Mouse (Mus musculus) gastrocnemius, postnatal 14 days (tissue): ENCODE data around the gene Fam186b. TPM values are rescaled to one million over a fixed set of nuclear protein-coding genes. Genes with fewer than 3 reads are reported as not detected.
A peak's percentile ranks its signal among the peaks of the same experiment; 100 is the strongest.

Experiments
- DNase-seq: peaks from one replicate; pipeline ENCODE4 v3.0.0; 2021; ENCODE audit warnings: mixed read lengths
- intact Hi-C: fragments of 180-260 bp; cut with DNase I; formaldehyde crosslinking; loops from one replicate; pipeline ENCODE4 v1.15.1; 2025; ENCODE audit warnings: low total_unique reads
- long read RNA-seq, 2 experiments: library from polyadenylated mRNA; stranded (forward); transcript quantifications; one replicate each; pipeline ENCODE4 v2.0.0; 2021
- total RNA-seq, 2 experiments: library from RNA; stranded (reverse); gene quantifications; 2 replicates each; pipeline ENCODE4 v1.2.3; 2021

Gene Fam186b
- total RNA-seq = not detected
- long read RNA-seq, experiment 1 = 0 reads
- long read RNA-seq, experiment 2 = 0 reads

DNA sequence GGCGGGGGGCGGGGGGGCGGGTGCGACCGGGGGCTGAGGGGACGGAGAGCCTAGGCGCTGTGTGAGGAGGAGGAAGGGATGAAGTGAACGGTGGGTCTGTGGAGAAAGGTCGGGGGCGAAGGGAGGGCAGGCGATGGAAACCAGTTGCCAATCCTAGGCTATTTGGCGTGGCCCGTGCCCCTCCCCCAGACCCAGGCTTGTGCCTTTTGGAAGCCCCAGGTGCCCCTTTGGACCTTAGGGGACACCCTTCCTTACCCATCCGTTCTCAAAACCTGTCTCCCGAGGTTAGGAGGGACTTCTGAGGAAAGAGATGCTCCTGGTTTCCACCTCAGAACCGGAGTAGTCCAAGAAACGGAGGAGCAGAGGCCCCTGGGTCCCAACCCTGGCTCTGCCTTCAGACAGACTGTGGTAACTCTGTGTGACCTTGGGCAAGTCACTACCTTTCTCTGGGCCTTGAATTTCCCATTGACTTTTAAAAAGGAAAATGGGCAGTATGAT lies at the start of gene Fam186b:
TSS of gene Fam186b (minus strand) at position 405 of the 498 bp plus-strand sequence.
- peak; percentile 34 for DNase-seq
- intact Hi-C loops = no loop called here

DNA sequence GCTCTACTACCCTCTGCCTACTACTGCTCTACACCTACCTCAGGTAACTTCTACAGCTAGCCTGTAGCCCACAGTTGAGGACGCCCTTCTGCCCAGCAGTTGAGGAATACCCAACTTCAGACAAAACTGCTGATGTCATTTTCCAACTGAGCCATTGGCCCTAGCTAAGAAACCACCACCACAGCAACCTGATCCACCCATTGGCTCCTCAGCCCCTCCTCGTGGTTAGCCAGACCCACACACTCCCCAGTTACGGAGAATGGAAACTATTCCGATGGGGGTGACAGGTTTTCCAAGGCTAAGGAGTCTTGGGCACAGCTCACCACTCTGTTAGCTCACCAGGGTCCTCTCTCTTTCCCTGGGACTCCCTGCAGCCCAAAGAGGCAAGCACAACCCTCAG lies 49.3 kb upstream of the Fam186b start:
- intact Hi-C loops = no loop called here
- peak; percentile 29 for DNase-seq

DNA sequence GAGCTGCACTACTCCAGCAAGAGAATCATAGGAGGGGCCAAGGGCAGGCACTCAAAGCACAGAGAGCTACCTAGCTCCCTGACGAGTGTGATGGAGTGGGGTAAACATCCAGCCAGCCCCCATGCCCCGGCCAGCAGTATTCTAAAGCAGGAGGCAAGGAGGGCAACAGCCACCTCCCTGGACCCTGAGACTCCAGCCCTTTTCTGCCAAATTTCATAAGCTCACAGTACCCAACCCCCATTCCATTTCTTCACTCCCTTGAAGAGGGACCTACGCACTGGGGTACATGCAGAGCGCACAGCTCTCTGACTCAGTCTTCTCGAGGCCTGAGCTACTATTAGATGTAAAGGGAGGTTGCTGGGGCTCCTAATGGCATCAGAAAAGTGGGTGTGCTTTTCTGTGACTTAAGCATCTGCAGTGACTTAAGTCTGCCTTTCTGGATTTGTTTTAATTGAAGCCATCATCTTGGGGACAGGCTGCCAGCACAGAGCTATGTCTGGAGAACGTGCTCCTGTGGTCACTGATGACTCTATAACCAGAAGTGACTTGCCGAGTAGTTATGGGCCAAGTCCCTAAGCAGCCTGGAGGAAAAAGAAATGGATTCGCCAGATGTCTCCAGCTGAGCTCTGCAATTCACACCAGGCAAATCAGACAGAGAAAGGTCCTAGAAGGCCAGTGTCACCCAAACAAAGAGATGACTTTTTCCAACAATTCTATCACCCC lies 48.6 kb upstream of the Fam186b start:
- intact Hi-C loops = no loop called here
- DNase-seq = no peak

DNA sequence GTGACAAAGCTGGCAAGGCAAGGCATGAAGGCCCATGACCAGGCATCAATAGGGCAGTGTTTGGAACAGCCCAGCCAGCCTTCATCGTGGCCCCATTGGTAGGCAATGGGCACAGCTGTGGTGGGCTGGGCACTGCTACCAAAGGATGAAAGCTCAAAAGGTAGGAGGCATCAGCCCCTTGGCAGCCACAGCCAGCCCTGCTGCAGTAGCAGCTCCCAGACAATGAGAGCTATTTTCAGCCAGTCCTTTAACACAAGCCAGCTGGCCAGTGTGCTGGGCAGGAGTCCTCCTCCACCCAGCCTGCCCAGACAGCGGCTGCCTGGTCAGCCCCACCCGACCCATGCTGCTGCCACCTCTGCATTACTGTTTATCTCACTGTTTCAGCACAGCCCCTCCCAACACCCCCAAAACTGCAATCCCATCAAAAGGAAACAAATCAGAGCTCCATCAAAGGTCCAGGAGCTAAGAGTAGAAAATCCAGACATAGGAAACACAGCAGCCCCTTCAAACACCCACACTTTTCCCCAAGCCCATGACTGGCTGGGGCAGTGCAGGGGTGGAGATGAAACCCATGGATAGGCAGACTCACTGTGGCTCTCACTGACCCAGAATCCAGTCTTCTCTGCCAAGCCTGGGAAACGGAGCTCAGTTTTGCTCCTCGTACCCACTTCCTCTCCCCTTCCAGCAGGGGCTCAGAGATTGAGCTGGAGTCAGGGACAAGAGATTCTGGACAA lies 47.9 kb upstream of the Fam186b start:
- intact Hi-C loops = no loop called here

DNA sequence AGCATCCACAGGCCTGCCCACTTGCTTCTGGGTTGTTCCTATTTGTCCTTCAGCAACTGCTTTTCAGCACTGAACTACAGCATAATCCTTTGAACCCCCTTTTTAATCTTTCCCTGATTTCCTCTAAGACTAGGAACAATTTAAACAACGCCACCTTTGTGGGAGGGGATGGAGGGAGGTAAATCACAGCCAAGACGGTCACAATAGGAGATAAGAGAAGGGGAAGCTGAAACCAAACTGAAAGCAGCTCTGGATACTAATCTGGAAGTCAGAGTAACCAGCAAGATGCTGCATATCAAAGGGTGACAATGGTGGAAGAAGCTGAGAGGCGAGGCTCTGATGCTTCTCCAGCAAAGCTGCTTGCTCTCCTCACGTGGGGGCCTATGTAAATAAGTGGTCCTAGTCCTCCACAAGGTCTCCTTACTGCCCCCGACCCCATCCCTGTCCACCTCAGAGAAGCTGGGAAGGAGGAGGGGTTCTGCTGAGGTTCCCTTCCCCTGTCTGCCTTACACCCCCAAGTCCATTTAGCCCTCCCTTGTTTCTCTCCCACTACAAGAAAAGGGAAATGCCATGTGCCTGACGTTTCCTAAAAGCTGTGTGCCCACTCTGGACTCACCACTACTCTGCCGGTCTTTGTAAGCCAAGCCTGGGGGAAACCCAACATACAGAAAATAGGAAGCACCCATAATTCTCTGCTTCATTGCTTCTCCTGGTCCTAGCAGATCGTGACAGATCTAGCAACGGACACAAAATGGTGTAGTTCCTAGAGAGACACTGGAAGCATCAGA lies 46.7 kb upstream of the Fam186b start:
- intact Hi-C loops = no loop called here
- no peak for DNase-seq

More for the DNA sequence above, 47.9 kb upstream of the Fam186b start:
- DNase-seq = peak; percentile 72

DNA sequence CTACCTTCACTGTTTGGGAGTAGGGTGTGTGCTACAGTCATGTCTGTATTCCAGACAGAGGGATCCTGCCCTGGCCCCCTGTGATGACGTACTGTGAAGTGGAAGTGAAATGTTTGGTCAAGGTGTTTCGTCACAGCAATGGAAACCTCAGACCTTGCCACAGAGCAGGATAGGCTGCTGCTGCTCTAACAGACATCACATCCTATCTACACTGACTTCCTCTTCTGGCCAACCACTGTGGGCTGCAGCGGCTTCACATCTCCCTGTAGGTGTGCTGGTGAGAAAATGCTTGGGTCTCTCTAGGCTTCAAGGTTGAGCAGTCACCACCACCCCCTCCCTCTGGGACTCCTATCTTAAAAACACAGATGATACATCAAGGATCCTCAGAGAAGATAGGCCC lies 45.4 kb upstream of the Fam186b start:
- intact Hi-C loops = no loop called here
- DNase-seq = no peak

DNA sequence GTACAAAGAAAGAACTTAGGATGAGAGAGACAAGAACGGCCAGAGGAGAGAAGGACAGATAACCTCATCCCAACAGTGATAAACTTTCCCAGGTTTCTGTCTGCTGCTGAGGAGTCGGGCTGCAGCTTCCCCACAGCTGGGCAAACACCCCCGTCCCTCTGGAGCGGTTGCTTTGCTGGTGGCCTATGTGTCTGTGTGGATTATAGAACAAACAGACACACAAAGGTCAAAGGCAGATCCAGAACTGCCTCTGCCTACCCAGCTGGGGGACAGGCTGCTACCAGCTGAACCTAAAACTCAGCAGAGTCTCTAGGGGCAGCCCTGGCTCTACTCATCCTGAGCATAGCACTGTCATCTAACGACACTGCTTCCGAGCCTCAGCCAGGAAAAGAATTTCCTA lies 44.0 kb upstream of the Fam186b start:
- intact Hi-C loops = no loop called here
- DNase-seq = no peak

DNA sequence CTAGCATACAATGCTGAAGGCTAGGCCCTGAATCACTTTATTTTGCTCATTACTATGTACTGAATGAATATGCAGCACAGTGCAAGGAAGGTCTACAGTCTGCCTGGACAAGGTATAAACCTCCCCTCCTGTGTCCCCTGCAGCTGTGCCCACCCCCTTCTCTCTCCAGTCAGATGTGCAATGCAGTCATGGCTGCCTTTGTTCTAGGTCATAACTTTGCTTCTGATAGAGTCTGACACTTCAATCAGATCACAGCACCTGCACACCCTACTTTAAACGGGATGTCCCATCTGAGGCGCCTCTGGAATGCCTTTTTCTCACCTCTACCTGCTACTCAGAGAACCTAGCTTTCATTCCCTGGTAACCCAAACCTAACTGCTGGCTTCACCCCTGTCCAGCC lies 43.2 kb upstream of the Fam186b start:
- intact Hi-C loops = no loop called here
- no peak for DNase-seq

DNA sequence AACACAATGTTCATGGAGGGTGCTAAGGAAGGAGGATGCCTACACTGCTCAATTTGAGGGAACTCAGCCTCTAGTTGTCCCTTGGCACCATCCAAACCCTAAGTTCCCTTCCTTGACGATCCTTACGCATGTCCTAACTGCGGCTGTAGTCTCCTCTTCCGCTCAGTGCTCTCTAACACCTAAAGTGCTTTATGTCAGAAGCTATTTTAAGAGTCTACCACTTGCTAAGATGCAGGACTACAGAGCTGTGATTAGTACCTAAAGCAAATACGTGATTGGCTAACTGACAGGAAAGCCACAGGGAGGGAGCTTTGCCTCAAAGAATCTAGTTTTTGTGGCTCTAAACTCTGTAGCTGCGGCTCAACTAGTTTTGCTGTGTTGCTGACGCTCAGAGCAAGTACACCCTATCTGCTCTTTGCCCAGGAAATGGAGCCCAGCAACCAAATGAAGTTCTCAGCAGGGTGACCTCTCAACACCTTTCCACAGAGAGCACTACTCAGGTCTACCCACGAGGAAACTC lies 40.2 kb upstream of the Fam186b start:
- DNase-seq = no peak
- intact Hi-C loops = no loop called here

DNA sequence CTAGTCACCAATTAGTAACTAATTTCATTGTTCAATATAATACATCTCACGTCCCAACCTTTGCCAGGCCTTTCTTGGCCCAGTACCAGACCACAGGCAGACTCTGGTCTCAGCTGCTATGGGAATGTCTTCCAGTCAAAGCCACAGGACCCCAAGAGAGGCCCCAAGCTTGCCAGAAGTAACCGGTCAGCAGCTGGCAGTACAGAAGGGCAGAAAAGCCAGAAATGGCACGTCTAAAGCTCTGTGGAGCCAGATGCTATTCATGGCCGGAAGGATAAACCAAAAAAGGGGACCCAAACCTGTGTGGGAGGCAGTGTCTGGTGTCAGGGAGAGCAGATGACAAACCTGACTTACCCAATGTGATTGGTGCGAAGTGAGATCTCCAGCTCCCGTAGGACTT lies 38.8 kb upstream of the Fam186b start:
- intact Hi-C loops = no loop called here
- DNase-seq = no peak

DNA sequence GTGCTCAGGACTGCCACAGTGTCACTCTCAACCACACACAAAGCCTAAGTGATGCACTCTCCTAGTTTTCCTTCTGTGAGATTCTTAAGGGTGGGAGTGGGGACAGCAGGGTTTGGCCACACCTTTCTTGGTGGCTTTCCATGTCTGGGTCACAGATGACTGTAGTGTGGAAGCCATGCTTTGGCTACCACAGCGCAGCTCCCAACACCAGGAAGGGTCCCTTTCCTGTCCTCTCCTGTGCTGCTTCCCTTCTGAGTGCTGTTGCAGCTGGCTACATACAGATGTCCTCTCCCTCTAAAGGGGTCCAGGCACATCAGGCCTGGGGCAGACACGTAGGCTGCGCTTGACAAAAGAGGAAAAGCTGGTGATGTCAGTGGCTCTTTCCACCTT lies 38.0 kb upstream of the Fam186b start:
- intact Hi-C loops = no loop called here

DNA sequence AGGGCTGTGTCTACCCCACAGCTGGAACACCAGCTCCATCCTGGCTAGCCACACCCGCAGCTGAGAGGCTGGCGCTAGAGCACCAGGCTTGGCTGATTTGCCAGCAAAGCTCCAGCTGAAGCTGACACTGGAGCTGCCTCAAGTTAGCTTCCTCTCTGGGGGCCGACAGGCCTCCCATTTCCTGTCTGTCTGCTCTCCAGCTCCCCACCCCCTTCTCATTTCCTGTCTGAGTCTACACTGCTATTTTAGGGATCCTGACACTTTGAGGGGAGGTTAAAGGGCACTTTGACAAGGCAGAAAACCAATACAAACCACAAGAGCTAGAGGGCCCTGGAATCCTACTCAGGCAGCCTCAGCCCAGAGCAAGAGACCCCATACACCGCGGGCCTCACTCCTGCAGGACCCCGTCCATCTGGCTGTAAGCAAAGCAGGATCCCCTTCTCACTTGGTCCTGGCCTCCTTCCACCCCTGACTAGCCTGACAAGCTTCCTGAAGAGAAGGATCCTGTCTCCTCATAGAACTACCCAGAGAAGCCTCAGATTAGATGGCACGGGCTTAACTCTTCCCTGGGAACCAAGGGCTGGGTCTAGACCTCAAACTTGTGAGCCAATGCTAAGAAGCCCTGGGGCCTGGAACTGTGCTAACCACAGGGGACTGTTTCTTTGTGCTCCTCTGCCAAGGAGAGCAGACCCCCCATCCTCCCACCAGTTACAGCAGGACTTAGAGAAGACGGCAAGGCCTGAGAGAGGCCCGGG lies 37.4 kb upstream of the Fam186b start:
- intact Hi-C loops = no loop called here

More for the DNA sequence above, 38.0 kb upstream of the Fam186b start:
- no peak for DNase-seq

DNA sequence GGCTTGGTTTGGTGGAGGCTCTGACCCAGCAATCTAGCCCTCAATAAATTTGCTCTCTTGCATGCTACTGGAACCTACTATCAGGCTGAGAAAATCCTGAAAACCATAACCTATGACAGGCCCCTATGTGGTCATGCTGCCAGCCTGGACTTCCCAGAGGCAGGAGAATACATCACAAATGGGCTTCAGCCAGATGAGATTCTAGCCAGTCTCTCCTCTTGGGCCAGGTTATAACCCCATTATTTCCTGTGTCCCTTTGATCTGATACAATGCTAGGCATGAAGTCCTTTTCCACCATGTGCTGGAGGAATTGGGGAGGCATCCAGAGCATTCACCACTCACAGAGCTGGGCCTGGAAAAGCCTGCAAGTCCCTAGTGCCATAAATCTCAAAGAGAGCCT lies 36.4 kb upstream of the Fam186b start:
- intact Hi-C loops = no loop called here
- DNase-seq = no peak

More for the DNA sequence above, 37.4 kb upstream of the Fam186b start:
- DNase-seq = peak; percentile 87

DNA sequence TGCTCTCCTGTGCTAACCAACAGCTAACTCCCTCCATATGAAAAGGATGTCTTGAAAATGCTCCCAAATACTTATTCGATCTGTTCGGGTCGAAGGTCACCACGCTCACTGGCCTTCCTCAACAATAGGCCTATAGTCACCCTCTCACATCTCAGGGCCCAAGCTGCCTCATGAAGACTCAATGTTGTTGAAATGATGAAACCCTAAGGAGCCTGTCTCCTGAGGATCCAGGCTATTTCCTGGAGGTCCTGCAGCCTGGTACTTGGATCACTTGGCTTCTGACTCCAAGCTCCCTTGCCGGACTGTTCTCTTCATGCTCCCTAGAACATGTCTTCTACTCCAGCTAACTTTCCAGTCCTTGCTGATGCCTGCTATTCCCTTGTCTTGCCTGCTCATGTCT lies 35.7 kb upstream of the Fam186b start:
- intact Hi-C loops = no loop called here

DNA sequence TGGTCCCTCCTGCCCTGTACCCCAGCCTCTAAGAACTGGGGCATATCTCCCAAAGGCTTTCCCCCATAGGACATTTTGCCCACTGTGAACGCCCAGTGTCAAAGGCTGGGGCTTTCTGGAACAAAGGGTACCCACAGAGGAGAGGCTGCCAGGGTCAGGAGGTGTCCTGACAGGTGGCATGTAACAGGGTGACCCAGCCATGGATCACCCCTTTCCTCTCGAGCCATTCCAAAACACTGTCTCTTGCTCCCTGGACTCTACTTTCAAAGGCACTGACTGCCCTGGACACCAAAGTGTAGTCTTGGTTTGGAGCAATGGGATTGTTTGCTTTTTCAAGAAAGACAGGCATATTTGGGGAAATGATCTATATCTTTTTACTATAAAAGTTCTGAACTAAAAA lies 34.6 kb upstream of the Fam186b start:
- intact Hi-C loops = no loop called here
- no peak for DNase-seq

More for the DNA sequence above, 35.7 kb upstream of the Fam186b start:
- DNase-seq = no peak

DNA sequence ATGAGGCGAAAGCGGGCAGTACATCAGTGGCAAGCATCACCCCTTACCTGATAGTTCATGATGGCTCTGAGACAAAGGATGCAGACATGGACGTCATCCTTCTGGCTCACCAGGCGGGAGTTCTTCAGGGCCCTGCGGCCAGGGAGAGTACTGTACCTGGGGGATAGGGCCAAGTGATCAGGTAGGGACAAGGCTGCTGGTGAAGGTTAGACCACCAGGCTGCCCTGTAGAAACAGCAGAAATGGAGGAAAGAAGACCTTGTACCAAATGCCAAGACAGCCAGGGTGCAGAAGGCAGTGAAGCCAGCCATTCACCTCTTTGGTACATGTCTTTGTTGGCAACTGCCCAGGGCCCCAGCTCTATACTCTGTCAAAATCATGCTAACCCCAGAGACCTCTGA lies 32.3 kb upstream of the Fam186b start:
- no peak for DNase-seq
- intact Hi-C loops = loop anchor here (10.0 kb wide), 1 partner anchor 137 kb away; no protein-coding TSS in a partner anchor

DNA sequence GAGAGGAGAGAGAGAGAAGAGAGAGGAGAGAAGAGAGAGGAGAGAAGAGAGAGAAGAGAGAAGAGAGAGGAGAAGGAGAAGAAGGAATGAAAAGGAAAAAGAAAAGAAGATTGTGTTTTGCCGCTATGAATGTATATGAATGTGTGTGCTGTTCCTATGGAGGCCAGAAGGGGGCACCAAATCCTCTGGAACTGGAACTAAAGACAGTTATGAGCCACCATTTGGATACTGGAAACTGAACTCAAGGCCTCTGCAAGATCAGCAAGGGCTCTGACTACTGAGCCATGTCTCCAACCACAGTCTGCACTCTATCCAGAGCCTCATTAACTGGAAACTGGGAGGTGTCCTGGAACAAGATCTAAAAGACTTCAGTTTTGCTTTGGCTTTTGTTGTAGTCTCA lies 31.3 kb upstream of the Fam186b start:
- intact Hi-C loops = loop anchor here (10.0 kb wide), 1 partner anchor 138 kb away; no protein-coding TSS in a partner anchor
- no peak for DNase-seq

DNA sequence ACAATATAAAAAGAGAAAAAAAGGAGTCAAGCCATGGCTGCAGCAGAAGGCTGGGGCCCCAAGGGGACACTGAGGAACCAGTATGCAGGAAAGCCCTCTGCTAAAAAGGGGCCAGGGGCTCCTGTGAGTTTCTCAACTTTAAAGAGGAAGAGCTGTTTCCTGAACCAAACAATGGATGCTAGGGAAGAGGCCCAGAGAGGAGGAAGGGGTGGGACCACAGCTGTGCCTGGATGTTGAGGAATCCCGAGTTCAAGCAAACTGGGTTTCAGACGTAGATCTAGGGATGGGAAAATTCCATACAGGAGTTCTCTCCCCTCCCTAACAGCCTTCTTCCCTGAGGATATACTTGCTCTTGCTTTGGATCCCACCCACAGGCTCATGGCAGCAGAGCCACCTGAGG lies 30.7 kb upstream of the Fam186b start:
- no peak for DNase-seq
- intact Hi-C loops = loop anchor here (10.0 kb wide), 1 partner anchor 138 kb away; no protein-coding TSS in a partner anchor

DNA sequence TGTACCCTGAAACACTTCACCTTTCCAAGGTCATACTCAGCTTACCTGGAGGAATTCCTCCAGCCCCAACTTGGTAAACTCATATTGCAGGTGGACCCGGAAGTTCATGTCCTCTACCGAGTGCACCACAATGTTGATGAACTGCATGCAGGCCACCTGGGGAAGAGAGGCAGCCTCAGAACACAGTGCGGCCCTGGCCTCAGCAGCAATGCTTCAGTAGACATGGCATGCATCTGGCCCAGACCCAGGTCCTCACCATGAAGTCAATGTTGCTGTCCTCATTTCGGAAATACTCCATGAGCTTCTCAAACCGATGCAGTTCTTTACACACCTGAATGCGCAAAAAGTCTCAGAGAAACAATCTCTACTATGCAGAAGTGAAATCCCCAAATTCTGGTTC lies 29.9 kb upstream of the Fam186b start:
- intact Hi-C loops = loop anchor here (10.0 kb wide), 1 partner anchor 139 kb away; no protein-coding TSS in a partner anchor
- no peak for DNase-seq
